Mouse (Mus musculus) cortical plate, adult 2 months (tissue): ENCODE results near the gene Zfp54.

ENCODE experiments used
- CTCF ChIP-seq: fragments of 200-500 bp; IDR thresholded peaks from 2 replicates; pipeline ENCODE4 v1.5.1; 2011; ENCODE audit warnings: mild to moderate bottlenecking, control low read depth, low read length; ENCODE audit not compliant: insufficient read depth; ENCODE audit errors: extremely low read depth
- POLR2A ChIP-seq: fragments of 200-500 bp; IDR thresholded peaks from 2 replicates; pipeline ENCODE4 v1.6.1; 2011; ENCODE audit warnings: mild to moderate bottlenecking, low read length, control low read depth; ENCODE audit not compliant: insufficient read depth; ENCODE audit errors: extremely low read depth

GRCm38 (mm10) chr17:21449669-21450068, 26.6 kb downstream of the Zfp54 start:
- peak; percentile 44; the same call in 1 of the 2 replicates for TF ChIP-seq CTCF
- no peak for TF ChIP-seq POLR2A
